Mouse (Mus musculus) monocyte, adult 2 months (primary cell): Measurements from ENCODE around the gene Rin2.

ENCODE experiments used
- DNase-seq, 2 experiments: peaks; one replicate each; pipeline ENCODE4 v3.0.0; 2022; ENCODE audit warnings: low spot score in 2 of 2, low read depth in 1 of 2

The Rin2 gene

GRCm38 (mm10) chr2:145675142-145675755 is at the start of gene Rin2:
Gene Rin2 (plus strand): TSS chr2:145675215.
- DNase-seq: no peak

GRCm38 (mm10) chr2:145631123-145631798 is 43.8 kb upstream of the Rin2 start:
- DNase-seq: no peak

GRCm38 (mm10) chr2:145631799-145632174 is 43.2 kb upstream of the Rin2 start:
- no peak for DNase-seq

GRCm38 (mm10) chr2:145633811-145634210 is 41.2 kb upstream of the Rin2 start:
- no peak for DNase-seq

- DNase-seq: no peak
Observed at GRCm38 (mm10) chr2:145640255-145640984, 34.6 kb upstream of the Rin2 start.

GRCm38 (mm10) chr2:145655373-145655960 is 19.5 kb upstream of the Rin2 start:
- DNase-seq: no peak

DNA sequence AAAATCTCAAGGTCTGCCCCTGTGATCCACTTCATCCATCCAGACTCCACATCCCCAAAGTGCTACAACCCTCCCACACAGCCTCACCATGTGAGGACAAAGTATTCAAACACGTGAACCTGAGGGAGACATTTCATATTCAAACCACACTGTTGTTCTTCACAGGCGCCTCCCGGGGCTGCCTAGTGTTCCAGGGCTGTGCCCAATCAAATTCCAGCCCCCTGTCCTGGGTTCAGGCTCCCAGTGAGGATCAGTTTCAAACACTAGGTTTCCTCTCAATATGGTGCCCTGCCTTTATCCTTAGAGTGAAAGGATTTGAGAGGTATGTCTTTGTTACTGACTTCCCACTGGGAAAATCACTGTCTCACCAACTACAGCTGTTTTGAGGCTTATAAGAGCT is 18.9 kb upstream of the Rin2 start:
- no peak for DNase-seq

- DNase-seq: no peak
Observed at GRCm38 (mm10) chr2:145656716-145657115, 18.3 kb upstream of the Rin2 start.

GRCm38 (mm10) chr2:145661242-145661641 is 13.8 kb upstream of the Rin2 start:
- no peak for DNase-seq

GRCm38 (mm10) chr2:145663899-145664298 is 11.1 kb upstream of the Rin2 start:
- DNase-seq: no peak

DNA sequence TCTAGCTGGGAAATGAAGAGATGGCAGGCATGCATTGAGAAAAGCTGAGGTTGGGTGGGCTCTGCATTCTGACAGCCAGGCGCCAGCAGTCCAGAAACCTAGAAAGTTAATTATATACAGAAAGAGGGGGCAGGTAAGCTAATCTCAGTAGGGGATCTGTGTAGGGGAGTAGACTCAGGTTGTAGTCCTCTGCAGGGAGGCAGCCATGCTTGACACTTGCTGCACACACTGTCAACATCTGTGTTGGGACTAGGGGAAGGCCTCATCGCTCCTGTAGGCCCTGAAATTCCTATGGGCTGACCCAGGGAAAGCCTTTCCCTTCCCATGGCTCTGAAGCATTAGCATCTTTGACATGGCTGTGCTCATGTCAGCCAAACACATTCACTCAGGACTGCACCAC is 10.7 kb upstream of the Rin2 start:
- DNase-seq: no peak

DNA sequence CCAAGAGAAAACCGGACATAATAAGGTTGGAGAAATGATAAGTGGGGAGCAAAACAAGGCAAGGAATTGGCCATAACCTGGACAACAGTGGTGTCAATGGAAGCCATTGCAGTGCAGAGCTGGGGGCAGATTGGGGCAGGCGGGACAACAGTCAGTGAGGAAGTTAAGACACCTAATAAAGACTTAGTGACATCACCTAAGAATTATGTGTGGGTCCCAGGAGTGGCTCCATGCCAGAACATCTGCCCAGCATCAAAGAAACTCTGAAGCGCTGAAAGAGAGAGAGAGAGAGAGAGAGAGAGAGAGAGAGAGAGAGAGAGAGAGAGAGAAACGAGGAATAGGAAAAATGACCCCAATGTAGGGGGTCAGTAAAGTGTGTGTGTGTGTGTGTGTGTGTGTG is 6.9 kb upstream of the Rin2 start:
- DNase-seq: no peak

DNA sequence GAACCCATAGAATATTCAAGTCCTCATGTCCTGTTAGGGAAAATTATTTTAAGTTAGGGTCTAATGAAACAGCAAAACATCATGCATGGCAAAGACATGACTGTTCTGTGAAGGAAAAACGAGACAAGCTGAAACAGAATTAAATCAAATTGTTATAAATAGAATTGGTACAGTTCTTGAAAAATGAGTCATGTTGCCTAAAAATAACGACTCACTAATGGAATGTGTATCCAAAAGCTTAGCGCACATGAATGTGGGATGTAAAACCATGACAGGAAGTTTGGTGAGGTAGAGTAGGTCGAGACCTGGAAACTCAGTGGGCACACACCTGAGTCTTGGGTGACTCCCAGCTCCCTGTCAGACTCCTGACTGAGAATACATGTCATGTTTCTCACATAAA is 4.9 kb upstream of the Rin2 start:
- DNase-seq: no peak

DNA sequence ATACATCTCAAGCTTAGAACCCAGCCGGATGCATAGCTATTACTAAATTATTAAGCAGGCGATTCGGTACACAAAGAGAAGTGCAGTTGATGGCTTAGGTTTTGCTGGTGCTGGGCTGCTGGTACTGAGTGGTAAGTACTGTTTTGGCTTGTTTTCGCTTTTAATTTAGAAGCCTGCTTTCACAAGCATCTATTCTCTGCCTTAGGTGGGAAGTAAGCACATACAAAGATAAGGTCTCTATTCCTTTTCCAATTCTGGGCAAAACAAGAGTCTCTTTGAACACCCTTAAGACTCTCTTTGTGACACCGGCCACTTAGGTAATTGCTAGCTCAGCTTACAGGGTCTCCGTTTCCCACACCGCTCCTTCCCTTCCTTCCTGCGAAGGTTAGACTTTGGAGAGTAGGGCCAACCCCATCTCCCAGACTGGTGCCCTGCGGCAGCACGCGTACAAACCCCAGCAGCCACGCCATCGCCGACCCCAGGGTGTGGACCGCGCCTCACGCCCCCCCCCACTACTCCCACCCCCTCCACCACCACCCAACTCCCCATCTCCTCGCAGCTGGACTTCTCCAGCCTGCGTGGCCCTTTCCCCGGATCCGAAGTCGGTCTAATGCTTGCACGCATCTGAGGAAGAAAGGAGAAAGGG is 396 bp upstream of the Rin2 start:
- no peak for DNase-seq

DNA sequence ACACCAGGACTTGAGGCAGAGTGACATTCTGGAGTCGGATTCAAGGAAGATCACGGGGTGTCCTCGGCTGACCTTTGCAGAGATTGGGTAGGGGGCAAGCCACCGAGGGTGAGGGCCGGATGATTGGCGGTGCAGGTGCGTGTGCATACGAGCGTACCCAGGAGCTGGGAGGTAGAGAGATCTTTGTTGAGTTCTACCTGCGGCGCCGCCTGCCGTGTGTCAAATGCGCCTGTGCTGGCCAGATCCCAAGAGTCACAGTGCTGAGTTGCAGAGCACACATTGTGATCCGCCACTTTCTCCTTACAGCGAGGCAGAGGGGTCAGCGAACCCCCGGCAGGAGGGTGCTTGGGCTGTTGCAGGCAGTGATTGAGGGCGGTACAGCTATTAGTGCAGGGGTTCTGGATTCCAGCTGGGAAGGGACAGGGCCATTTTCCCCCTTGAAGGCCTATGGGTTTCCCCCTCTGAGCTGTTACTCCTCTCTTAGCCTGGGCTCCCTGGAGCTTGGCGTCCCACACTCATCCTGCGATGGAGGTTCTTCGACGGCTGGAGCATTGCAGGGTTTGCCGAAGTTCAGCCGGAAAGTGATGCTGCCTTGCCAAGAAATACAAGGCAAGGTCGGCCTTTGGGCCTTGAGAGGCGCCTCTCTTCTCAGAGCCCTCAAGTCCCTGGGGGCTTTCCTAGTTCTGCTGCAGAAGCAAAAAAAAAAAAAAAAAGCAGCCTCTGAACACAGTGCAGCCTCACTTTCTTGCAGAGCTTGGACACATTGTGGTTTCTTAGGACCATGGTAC is 935 bp downstream of the Rin2 start:
- DNase-seq: no peak

GRCm38 (mm10) chr2:145676544-145676925 is 1.5 kb downstream of the Rin2 start:
- DNase-seq: no peak

GRCm38 (mm10) chr2:145676936-145677335 is 1.9 kb downstream of the Rin2 start:
- no peak for DNase-seq

GRCm38 (mm10) chr2:145680141-145680540 is 5.1 kb downstream of the Rin2 start:
- DNase-seq: no peak

DNA sequence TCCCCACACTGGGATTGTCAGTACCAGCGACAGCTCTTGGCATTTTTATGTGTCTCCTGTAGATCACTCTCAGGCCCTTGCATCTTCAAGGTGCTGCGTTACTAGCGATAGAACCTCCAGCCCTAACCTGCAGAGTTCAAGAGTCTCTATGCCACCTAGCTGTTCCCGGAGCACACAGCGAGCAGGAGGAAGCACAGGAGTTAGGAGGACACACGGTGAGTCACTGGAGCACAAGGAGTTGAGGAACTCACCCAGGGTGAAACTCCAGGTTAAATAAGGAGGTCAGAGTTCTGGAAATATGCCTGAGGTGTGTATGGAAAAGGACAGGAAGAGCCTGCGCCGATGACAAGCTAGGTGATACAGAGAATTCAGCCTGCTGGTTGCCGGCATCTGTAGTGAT is 5.7 kb downstream of the Rin2 start:
- DNase-seq: no peak

GRCm38 (mm10) chr2:145681626-145682025 is 6.6 kb downstream of the Rin2 start:
- no peak for DNase-seq

GRCm38 (mm10) chr2:145682924-145683323 is 7.9 kb downstream of the Rin2 start:
- DNase-seq: no peak
